Mouse (Mus musculus) cerebellum, postnatal 25 days (tissue): ENCODE measurements around the gene Tmem33.

ENCODE experiments used
- DNase-seq, 2 experiments: peaks; one replicate each; pipeline ENCODE4 v3.0.0; 2021; ENCODE audit warnings: mixed read lengths in 2 of 2

Gene Tmem33

DNA sequence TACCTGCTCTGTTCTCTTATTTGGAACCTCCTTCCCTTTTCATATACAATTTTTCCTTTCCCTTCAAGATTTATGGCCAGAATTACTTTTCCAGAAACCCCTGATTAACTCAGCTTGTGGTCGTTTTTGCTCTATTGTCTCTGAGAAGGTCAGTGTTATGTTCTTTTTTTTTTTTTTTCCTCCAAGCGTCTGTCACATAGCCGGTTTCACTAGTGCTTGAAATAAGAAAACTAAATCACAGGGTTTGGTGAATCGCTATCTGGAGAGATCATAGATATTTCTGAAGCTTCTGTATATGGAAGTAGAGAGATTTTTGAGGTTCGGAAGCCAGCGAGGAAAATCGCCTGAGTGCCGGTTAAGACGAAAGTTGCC, 220 bp upstream of the Tmem33 start:
- DNase-seq = no peak

DNA sequence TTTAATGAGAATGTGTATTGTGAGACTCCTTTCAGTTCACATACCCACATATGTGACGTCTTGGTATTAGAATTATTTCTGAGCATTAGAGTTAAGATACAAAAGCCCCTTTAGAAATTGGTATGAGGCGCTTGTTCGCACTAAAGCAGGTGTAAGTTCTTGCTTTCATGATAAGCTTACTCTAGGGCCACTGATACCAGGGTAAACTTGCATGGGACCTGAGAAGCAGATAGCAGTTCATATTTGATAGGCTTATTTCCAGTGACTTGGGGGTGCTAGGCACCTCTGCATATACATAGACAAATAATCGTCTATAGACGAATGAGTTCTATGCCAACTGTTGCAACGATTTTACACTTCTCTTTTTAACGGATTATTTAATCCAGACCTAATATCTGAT, 2.6 kb downstream of the Tmem33 start:
- no peak for DNase-seq

DNA sequence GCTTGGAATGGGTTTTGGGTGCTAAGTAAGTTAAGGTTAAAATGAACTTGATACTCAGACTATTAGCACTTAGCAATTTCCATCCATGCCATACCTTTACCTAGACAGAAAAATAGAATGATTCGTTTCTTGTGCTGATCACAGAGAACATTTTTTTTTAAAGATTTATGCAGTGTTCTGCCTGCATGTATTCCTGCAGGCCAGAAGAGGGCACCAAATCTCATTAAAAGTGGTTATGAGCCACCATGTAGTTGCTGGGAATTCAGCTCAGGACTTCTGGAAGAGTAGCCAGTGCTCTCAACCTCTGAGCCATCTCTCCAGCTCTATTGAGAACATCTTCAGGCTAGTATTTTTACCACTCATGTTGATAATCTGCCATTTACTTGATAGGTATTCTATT, 5.7 kb downstream of the Tmem33 start:
- no peak for DNase-seq

DNA sequence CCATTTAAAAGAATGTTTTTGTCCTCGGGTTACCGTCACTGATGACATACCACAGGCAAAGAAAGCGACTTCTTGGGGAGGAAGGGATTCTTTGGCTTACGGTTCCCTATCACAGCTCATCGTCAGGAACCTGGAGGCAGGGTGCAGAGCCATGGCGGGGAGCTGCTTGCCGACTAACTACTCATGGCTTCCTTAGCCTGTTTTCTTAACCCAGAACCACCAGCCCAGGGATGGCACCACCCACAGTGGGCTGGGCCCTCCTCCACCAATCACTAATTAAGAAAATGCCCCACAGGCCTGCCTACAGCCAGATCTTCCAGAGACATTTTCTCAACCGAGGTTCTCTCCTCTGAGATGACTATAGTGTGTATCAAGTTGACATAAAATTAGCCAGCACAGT, 8.9 kb downstream of the Tmem33 start:
- no peak for DNase-seq

DNA sequence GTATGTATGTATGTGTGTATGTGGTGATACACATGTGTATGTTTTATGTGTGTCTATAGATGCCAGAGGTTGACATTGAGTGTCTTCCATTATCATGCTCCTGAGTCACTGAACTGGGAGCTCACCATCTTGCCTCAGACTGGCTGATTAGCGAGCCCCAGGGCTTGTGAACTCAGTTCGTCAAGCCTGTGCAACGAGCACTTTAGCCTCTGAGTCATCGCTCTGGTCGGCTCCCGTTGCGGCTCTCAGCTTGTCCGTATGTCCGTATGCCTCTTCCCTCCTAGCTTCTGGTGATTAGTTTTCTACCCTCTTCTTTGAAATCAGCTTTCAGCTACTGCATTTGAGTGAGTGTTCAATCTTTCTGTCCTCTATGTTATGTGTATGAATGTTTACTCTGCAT, 19.0 kb downstream of the Tmem33 start:
- no peak for DNase-seq

DNA sequence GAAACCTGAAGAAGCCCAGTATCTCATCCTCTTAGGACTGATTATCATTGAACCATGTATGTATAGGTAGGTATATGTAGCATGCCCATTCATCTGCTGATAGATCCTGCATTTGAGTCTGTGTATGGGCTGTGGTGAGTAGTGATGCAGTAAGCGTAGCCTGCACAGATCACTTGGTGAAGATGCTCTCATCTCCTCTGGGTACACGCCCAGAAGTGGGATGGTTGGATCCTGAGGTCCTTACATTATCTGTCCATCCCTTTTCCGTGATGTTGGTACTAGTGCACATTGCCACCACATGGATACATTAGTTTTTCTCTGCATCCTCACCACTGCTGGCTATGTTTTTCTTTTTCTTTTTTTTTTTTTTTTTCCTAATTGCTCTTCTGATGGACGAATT, 19.5 kb downstream of the Tmem33 start:
- DNase-seq = no peak

DNA sequence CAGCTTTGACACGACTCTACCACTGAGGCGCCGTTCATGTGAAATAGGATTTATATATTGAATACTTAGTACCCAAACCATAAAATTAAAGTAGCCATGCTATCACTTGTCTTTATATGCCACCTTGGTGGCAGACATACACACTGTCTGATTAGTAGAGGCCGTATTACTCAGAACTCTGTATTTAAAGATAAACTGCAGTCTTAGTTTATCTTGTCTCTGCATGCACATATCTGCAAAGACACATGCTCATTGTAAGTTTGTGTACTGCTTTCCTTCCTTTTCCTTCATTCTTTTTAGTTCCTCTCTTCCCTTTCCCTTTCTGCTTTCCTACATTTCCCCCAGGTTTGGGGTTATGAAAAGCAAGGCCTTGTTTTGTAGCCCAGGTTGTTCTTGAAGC, 20.0 kb downstream of the Tmem33 start:
- DNase-seq = no peak

DNA sequence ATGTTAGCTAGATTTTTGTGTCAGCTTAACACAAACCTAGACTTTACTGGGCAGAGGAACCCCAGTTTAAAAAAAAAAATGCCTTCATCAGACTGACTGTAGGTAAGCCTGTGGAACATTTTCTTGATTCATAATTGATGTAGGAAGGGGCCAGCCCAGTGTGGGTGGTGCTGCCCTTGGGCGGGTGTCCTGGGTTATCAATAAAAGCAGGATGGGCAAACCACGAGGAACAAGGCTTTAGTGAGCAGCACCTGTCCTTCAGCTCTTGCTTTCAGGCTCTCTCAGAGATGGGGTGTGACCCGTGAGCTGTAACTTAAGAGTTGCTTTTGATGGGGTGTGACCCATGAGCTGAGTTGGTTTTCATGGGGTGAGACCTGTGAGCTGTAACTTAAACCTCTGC, 34.7 kb downstream of the Tmem33 start:
- DNase-seq = no peak

DNA sequence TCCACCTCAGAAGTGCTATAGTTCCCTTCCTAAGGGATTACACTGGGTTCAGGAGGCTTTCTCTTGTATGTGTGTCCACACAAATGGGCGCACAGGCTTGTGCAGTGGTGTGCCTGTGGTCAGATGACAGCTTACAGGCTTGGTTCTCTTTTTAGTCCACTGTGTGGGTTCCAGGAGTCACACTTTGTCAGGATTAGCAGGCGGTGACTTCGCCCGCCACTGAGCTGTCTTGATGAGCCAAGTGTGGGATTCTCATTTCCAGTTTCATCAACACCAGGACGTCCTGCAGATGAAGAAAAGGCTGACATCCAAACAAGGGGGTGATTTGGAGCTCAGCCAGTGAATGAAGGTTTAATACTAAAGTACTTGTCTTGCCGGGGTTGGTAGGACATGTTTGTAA, 35.3 kb downstream of the Tmem33 start:
- no peak for DNase-seq

DNA sequence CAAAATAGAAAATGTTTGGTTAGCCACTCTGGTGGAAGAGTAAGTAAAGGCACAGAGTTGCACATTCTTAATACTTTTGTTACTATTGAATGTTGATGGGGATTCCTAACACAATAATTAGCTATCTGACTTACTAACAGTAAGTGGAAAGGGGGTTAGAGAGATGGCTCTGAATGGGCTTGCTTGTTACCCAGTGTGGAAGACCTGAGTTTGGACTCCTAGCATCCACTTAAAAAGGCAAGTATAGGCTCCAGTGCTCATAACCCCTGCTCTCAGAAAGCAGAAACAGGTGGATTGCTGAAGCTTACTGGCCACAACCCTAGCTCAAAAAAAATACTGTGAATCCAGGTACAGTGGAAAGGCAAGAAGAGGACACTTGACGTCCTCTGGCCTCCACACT, 35.8 kb downstream of the Tmem33 start:
- no peak for DNase-seq

DNA sequence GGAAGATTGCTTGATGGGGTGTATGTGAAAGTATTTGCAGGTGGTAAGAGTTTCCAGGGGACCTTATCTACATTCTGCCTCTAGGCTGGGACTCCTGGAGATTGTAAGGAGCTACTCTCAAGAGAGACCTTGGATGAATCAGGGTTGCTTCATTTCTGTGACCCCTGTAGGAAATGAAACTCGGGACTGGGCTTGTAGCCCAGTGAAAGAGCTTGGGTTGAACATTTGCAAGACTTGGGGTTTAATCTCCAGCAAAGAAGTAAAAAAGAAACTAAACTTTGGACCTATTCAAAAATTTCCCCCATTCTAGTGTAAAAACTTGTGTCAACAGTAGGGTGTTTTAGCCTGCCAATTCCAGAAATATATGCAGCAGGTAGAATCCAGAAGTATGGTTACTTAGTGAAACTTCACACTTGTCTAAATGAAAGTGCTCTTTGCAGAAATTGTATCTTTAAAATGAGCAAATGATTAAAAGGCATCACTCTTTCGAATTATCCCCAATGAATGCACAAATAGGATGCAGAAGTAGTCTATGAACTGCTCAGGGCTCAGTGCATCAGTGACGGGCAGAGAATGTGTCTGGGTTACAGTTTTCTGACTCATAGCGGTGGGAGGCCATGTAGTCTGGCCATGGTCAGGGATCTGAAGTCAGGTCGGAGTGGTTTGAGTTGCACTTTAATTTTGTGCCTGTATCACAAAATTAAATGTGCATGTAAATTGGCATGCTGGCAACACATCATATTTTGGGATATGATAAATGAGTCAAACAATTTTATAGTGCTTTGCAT, 36.9 kb downstream of the Tmem33 start:
- no peak for DNase-seq

DNA sequence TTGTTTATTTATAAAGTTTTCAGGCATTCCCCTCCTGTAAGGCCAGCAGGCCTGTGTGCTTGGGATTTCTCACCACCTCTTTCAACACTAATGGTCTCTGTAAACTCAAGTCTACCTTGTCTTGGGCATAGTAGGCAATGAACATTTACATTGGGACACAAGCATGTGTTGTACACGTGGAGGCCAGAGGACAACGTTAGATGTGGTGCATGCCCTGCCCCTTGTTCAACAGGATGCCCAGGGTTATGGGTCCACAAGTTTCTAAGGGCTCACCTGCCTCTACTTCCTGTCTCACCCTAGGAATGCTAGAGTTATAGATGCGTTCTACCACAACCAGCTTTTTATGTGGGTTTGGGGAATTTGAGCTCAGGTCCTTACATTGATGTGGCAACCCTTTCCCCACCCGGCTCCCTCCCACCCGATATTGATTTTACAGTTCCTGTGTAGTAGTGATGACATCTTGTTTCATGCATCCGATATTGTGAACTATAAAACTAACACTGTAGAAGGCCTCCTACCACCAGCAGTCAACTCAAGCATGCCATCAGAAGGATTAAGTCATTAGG, 39.6 kb downstream of the Tmem33 start:
- no peak for DNase-seq

DNA sequence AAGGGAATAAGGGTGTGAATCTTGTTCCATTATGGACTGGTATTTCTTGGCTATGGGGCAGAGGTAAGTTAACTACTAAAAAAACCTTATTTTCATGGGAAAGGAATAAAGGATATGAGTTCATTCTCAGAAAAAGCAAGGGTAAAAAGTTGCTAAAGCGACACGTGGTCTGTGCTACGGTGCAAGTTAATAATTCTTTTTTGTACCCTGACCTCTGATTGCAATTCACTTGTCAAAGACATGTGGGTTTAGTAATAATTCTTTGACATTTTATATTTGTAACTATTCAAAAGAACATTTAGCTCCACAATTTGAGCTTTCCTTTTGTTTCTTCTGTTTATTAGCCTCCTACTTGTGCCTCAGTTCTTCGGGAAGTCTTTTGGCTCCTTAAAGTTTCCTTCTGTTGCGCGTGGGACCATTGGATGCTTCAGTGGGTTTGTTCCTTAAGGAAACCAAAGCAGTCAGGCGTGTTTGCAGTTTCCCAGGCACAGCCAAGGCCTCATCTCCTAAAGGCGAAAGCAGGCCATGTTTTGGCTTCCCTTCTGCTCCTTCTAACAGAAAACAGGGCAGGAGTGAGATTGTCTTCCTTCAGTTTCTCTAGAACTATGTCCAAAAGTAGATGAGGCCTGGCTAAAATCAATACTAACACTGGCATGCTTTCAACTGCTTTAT, 40.7 kb downstream of the Tmem33 start:
- DNase-seq = no peak

DNA sequence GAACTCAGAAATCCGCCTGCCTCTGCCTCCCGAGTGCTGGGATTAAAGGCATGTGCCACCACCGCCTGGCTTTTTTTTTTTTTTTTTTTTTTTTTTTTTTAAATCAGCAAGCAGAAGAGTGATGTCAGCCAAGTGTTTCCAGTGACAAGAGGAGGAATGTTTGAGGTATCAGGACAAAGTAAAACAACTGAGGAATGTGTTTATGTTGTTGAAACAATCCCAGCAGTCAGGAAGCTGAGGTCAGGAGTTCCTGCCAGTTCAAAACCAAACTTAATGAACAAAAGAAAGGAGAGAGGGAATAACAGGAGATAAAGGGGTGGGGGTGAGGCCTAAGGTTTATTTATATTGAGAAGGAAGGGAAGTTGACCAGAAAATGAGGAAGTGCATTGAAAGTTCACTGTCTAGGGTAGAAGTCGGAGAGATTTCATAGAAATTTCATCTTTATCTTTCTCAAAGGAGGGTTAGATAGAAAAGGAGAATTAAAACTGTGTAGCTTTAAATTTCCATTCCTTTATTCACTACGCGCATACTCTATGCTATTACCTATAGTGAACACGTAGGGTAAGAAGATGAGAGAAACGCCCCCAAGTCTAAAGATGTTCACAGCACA, 41.5 kb downstream of the Tmem33 start:
- DNase-seq = no peak

DNA sequence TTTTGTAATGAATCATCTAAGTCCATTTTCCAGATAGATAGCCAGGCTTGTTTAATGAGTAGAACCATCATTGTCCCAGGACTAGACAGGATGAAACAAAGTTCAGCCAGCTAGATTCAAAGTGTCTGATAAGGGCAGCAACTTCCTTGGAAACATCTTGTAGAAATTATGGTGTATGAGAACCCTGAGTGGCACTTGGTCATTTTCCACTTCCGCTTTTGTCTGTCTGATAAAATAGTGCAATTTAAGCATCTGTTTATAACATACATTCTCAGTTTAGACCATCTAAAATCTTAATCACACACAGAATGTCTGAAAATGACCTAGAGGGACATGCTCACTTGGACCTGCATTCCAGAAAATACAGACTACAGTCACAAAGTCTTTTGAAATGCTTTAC, 43.5 kb downstream of the Tmem33 start:
- no peak for DNase-seq

DNA sequence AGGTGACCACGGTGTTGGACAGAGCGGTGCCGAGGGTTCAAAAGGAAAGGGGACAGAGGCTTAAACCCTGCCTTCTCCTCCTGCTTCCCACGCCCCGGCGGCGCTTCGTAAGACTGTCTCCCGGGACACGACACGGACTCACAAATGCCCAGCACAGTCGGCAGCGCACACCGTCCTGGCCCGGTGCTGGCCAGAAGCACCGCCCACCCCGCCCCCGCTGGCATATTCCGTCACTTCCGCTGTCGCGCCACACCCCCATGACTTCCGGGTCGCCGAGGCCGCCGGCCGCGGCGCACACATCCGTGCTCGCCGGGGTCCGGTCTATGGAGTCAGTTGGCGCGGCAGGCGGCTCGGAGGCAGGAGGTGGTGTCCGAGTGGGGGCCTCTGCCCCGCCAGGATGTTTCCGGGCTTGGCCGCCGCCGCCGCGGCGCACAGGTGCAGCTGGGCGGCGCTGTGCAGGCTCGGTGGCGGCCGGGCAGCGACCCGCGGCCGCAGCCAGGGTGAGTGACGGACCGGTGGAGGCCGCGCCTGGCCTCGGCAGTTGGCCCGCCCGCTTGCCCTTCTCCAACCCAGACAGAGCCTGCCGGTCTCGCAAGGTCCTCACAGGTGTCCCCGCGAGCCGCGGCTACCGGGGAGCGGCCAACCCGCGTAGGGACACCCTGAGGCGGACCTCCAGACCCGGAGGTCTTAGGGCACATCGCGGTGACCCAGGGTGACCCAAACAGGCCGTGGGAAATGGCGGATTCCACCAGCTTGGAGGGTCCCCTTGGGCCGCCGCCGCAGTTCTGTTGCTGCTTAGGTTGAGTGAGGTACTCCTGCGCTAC, 46.5 kb downstream of the Tmem33 start, which contains the start of gene Slc30a9:
Gene Slc30a9 (plus strand): TSS at position 258 of the 824 bp plus-strand sequence.
- DNase-seq = peak; percentile 97 to 98

DNA sequence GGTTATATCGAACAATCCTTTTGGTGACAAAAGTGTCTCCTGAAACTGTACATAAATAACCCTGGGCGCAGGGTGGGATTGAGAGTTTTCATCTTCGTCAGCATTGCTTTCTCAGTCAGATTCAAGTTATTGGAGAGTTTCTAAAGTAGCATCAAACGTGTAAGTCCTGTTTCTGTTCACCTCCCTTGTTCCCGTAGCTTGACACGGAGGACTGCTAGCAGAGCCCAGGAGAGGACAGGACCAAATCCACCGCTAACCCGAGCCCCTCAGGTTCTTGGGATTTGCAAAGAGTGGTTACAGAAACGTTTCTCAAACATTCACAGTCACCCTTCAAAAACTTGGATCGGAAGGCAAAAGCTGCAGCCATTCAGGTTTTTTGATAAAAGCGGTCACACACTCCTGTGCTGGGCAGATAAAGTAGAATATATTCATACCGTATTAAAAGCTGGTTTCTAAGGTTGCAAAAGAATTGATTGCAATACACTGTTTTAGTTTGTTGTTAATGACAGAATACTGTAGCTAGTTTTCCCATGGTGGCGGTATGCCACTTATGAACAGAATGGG, 47.4 kb downstream of the Tmem33 start:
- DNase-seq = no peak

DNA sequence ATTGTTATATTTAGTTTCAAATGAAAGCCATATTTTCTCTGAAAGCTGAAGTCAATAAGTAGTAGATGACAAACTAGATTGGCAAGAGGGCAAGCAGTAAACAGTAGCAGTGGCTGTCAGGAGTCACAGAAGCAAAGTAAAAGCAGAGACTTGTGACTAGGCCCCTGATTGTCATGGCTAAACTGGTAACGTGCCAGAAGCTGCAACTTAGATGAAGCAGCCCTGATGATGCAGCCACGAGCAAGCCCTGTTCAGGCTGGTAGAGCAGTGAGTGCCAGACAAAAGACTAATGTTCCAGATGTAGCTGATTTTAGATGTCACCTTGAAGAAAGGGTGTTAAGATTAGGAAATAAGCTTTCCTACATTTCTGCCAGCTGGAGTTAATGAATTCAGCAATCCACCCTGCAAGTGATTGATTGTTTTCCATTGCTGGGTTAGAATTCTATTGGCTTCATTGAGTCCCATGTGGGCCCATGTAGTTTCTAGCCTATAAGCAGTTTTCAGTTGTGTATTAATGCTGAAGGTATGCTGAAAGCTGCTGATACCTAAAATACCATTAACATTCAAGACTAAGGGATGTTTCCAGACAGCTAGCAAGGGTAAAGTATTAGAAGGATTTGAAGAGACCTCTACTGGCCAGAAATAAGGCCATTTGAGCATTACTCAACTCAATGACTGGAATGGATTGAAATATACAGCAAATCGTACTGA, 51.6 kb downstream of the Tmem33 start:
- DNase-seq = no peak

DNA sequence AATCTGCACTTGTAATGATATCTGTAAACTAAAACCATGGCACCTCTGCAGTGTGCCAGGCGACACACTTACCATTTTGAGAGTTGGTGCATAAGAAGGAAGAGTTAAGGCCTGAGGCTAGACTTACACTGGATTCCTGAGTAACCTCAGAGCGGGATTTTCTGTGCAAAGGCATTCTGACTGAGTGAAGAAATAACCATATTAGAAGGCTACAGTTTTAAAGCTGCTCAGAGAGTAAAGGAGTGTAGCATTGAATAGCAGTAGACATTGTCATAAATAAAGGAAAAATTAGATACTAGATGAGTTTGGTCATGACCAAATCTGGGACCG, 52.1 kb downstream of the Tmem33 start:
- no peak for DNase-seq

DNA sequence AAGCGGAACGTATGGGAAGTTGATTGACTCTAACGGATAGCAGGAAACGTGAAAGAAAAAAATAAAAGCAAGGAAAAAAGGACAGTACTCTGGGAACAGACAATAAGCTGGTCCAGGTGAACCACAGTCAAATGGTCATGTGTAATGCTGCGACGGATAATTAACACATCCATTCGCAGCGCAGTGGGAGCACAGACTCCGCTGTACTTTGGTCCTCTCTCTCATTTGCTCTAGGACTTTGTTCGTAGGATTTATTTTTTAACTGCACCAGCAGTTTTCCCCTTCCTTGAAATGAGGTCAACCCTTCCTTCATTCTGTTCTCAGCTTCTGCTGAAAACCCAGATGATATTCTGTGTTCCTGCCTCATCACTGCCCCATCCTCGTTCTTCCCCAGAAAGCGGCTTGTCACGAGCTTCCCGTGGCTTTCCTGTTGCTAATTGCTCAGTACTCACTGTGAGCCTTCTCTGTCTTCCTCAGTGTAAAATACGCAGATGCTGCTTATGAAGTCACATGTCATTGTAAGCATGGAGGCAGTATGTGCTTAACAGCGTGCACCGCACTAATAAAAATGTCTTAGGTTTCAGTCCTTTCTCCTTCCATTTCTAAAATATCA, 61.4 kb downstream of the Tmem33 start:
- no peak for DNase-seq

DNA sequence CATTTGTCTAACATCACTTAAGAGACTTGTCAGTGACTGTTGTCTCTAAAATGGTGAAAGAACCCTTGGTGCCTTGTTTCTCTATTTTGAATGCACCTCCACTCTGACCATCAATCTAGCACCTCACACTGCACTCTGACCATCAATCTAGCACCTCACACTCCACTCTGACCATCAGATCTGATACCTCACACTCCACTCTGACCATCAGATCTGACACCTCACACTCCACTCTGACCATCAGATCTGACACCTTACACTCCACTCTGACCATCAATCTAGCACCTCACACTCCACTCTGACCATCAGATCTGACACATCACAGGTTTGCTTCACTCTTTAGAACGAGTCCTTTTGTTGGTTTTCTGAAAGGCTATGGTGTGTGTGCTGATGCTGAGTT, 63.7 kb downstream of the Tmem33 start:
- no peak for DNase-seq

DNA sequence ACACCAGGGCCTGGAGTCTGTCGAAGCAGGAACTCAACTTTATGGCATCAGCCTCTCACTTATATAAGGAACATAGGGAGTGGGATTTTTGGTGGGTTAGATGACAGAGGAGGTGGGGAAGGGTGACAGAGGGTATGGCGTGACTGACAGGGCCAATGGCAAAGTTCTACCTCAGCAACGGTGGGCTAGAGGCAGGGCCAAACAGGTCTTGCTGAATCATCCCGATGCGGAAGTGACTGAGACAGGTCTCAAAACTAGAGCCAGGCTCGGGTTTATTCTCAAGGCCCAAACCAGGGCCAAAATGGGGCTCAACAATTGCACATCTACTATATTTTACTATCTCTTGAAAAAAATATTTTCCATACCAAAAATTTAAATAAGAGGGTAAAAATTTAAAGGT, 80.4 kb downstream of the Tmem33 start:
- DNase-seq = no peak
